Mouse (Mus musculus): ENCODE data around the gene Gm10842.
"Not testable (repeated sequence)": the region's sequence is repeated elsewhere in the genome, so short reads cannot be mapped to it uniquely, and the experiment has no call there.

Gene Gm10842

DNA sequence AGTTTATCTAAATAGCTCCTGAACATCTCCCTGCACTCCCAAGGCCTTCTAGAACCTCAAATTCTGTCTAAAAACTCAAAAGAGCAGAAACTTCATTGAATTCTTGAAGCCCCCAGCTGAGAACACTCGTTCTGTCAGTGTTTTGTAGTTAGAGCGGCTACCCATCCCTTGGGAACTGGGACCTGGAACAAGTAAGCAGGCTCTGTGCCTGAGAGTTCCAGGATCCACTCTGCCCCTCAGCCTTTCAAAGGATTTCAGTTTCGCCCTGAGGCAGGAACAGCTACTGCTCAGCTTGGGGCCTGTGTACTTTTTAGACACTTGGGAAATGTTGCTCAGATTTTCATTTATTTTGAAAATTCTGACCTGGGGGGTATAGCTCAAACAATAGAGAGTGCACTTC is at the start of gene Gm10842:
Gene Gm10842 (plus strand): TSS at position 301 of the 400 bp plus-strand sequence.
- DNase-seq (ENCODE audit: extremely low read depth, insufficient read length, low spot score): no peak

- not testable (repeated sequence) for DNase-seq (ENCODE audit: extremely low read depth, insufficient read length, low spot score)
These were observed 34.2 kb upstream of the Gm10842 start for GRCm38 (mm10) chr11:105112448-105112847.

- DNase-seq (ENCODE audit: extremely low read depth, insufficient read length, low spot score): no peak
These were observed 28.9 kb upstream of the Gm10842 start for GRCm38 (mm10) chr11:105117814-105118213.

GRCm38 (mm10) chr11:105120551-105121061 is 26.1 kb upstream of the Gm10842 start:
- DNase-seq (ENCODE audit: extremely low read depth, insufficient read length, low spot score): no peak

DNA sequence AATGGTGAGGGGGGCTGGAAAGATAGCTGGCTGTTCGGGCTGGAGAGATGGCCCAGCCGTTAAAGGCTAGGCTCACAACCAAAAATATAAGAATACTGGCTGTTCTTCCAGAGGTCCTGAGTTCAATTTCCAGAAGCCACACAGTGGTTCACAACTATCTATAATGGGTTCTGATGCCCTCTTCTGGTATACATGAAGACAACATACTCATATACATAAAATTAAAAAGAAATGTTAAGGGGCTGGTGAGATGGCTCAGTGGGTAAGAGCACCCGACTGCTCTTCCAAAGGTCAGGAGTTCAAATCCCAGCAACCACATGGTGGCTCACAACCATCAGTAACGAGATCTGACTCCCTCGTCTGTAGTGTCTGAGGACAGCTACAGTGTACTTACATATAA is 24.9 kb upstream of the Gm10842 start:
- DNase-seq (ENCODE audit: extremely low read depth, insufficient read length, low spot score): not testable (repeated sequence)

DNA sequence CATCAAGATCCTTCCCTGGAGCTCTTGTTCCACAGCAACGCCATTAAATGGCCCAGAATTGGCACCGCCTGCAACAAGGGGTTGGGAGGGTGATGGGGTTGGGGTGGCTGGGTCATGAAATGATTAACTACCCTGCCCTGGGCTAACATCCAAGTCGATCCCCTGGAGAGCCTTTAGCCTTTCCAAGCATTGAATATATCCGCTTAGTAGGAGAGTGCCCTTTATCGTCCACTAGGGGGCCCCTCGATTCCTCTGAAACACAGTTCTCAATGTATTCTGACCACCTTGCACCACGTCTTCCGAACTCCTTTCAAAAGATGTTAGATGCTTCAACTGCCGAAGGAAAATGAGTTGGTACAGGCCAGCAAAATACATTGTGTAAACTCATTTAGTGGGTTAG is 22.7 kb upstream of the Gm10842 start:
- DNase-seq (ENCODE audit: extremely low read depth, insufficient read length, low spot score): peak; percentile 34

DNA sequence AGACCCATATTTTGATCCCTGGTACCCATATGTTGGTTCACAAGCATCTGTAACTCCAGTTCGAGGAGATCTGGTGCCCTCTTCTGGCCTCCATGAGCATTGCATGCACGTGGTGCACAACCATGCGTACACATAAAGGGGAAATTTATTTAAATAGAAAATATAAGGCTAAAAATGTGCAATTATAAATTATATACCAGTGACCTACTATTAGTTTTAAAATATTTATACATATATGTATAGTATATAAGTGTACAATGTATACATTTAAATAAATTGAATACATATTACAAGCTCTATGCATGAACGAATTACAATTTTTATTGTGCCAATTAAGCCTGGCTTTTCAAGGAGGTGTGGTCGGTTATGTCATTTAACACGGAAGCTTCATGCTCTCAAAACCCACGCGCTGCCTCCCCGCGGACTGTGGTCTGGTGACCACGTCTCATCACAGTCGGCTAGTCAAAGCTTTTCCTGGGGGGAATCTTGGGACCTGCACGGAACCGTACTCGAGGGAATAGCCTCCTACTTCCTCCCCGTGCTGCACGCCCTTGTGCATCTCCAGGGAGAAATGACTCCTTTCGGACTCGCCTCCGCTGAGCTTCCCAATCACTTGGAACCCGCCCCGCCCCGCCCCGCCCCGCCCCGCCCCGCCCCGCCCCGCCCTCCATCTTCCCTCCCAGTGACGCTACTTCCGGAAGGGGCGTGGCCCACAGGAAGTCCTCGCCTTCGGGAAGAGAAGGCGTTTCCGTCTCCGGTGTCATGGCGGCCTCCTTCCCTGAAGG is 20.8 kb upstream of the Gm10842 start, which contains the start of gene Mettl2:
Gene Mettl2 (plus strand): TSS at position 691 of the 785 bp plus-strand sequence.
- peak; percentile 83 for DNase-seq (ENCODE audit: extremely low read depth, insufficient read length, low spot score)

DNA sequence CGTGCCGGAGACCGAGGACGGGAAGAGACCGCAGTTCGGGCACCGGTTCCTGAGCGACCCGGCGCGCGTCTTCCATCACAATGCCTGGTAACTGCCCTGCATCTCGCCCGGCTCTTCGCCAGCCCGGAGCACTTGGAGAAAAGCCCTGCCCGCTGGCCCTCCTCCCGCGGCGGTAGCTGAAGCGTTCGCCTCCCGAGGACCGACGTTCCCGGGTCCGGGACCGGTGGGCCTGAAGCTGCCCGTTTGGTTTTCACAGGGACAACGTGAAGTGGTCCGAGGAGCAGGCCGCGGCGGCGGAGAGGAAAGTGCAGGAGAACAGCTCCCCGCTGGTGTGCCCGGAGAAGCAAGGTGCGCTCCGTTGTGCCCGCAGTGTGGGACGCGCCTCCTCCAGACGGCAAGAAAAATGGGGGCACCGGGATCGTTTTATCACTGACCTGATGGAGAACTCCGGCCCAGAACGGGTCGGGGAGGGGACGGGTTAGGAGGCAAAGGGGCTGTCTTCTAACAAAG is 20.1 kb upstream of the Gm10842 start:
- DNase-seq (ENCODE audit: extremely low read depth, insufficient read length, low spot score): peak; percentile 67

GRCm38 (mm10) chr11:105135692-105136091 is 11.0 kb upstream of the Gm10842 start:
- DNase-seq (ENCODE audit: extremely low read depth, insufficient read length, low spot score): no peak

- DNase-seq (ENCODE audit: extremely low read depth, insufficient read length, low spot score): not testable (repeated sequence)
These were observed 9.4 kb upstream of the Gm10842 start for GRCm38 (mm10) chr11:105137255-105137654.

- DNase-seq (ENCODE audit: extremely low read depth, insufficient read length, low spot score): not testable (repeated sequence)
These were observed 6.2 kb upstream of the Gm10842 start for GRCm38 (mm10) chr11:105140512-105140911.

GRCm38 (mm10) chr11:105141115-105141514 is 5.6 kb upstream of the Gm10842 start:
- DNase-seq (ENCODE audit: extremely low read depth, insufficient read length, low spot score): no peak

DNA sequence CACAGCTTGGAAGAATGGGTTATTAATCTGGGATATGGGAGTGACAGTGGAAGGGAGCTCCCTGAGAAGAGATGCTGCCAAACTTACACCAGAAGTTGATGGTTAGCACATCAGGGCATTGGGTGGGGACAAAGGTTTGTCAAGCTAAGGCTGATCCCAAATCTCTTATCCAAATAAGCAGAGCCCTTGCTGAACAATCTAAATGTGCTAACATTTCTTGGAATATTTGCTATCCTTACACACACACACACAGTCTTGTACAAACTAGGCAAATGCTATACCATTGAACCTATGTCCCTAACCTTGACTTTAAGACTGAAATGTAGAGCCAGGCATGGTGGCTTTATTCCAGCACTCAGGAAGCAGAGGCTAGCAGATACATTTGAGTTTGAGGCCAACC is 3.1 kb upstream of the Gm10842 start:
- no peak for DNase-seq (ENCODE audit: extremely low read depth, insufficient read length, low spot score)

DNA sequence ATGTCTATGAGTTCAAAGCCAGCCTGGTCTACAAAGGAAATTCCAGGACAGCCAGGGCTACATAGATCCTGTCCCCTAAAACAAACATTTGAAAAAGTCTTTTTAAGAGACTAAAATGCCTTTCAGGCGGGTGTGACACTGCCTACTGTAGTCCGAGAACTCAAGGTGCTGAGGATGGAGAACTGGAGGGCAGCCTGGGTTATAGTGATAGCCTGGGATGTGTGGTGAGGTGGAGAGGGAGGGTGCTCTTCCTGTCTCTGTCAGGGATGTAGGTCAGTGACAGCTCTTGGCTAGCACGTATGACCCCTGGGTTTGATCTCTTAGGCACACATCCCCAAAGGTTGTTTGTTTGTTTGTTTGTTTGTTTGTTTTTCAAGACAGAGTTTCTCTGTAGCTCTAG is 2.6 kb upstream of the Gm10842 start:
- no peak for DNase-seq (ENCODE audit: extremely low read depth, insufficient read length, low spot score)

DNA sequence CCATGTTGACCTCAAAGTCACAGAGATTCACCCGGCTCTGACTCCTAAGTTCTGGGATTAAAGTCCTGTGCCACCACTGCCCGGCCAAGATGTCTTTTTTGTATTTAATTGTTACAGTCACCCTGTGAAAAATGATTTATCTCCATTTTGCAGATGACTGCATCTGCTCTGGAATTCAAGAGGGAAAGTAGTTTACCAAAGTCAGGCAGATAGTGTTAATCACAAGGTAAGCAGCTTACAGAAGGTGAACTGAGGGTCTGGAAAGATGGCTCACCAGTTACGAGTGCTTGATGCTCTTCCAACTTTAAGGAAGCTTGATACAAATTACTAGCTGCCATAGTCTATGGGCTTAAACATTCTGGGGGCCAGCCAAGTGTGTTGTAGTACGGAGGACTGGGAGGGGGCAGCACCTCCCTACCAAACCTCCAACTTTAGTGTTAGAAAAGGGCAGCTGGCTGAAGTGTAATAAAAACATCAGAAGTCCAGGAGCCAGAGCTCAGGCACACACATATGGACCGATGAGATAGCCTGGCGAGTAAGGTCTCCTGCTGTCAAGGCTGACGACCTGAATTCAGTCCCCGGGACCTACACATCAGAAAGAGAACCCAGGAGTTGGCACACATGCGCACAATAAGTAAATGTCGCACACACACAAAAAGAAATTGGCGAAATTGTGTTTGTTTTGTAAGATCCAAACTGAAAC is 2.0 kb upstream of the Gm10842 start:
- DNase-seq (ENCODE audit: extremely low read depth, insufficient read length, low spot score): no peak

- DNase-seq (ENCODE audit: extremely low read depth, insufficient read length, low spot score): no peak
These were observed 1.5 kb upstream of the Gm10842 start for GRCm38 (mm10) chr11:105145211-105145610.

DNA sequence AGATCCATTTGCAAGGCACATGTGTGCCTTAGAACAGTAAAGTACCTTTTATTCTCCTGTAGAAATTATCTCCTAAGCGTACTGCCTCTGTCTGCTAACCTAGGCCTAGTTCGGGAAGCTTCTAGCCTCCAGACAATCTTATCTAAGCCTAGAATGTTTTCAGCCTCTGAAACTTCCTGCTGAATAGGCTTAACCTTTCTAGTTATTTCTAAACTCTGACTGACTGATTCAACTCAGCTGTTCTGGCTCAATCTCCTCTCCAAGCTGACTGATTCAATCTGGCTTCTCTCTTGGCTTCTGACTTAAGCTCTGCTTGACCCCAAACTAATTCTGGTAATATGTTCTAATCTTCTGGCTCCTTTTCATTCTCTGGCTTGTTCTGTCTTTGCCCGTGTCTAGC is 2.7 kb downstream of the Gm10842 start:
- DNase-seq (ENCODE audit: extremely low read depth, insufficient read length, low spot score): no peak

GRCm38 (mm10) chr11:105149766-105150165 is 3.1 kb downstream of the Gm10842 start:
- DNase-seq (ENCODE audit: extremely low read depth, insufficient read length, low spot score): no peak

DNA sequence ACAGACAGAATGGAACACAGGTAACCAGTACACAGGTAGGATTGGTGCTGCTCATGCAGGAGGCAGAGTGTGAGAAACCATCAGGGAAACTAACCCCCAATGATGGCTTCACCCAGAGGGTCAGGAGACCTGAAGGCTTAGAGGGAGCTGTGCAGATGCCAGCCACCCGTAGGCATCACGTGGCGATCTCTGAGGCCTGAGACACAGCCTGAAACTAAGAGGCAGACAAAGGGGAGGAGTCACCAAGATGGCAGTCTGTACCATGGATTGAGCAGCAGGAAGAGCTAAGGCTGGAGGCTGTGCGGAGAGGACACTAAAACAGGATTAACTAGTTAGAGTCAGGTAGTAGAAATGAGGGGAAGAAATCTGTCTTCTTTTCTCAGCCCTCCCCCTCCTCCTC is 4.0 kb downstream of the Gm10842 start:
- no peak for DNase-seq (ENCODE audit: extremely low read depth, insufficient read length, low spot score)

DNA sequence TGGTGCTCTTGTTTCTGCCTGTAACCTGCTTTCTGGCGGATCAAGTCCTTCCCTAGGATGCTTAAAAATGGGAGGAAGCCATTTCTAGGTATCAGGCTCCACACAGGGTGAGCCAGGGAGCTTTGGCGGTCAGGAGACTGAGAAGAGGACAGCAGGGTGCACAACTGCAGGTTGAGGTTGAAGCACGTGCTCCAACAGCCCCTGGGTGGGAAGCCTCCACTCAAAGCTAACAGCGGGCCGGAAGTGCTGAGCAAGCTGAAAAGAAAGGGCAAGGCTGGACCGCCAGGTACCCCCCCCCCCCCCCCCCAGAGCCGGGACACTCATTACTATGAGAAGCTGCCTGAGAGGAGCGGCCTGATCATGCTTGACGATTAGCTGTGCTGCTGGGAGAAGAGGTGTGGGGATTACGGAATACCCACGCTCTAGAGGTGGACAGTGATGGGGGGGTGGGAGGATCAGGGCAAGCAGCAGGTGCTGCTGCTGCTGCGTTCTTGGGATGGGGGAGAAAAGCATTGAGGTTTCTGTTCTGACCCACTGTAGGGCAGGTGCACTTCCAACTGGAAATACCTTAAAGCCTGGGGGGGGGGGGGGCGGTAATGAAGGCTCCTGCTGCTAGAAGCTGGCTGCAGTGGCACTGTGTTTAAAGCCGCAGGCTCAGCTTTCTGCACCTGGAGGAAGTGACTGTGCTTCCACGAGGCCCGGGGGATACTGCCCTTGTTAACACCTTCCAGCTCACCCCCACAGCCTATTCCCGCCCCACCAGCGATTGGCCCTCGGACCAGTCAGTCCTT is 4.7 kb downstream of the Gm10842 start:
- no peak for DNase-seq (ENCODE audit: extremely low read depth, insufficient read length, low spot score)

DNA sequence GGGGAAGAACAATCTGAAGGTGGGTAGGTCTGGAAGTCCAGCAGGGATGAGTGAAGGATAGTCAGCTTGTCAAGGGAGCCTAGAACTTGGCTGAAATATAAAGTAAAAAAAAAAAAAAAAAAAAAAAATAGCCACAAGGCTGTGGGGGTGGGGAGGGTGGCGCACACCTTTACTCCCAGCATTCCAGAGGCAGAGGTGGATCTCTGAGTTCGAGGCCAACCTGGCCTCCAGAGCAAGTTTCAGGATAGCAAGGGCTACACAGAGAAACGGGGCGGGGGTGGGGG is 5.3 kb downstream of the Gm10842 start:
- no peak for DNase-seq (ENCODE audit: extremely low read depth, insufficient read length, low spot score)
